Mouse (Mus musculus) mouse embryonic stem cell (cell line): ENCODE data around the gene Lhfp.

Experiments
- in situ Hi-C, 2 experiments: fragments of 300-500 bp; cut with MboI; formaldehyde crosslinking; loops; 1 replicate in 1 of 2; 3 replicates in 1 of 2; pipeline ENCODE4 v1.14.3; 2019 to 2020; ENCODE audit warnings: low sequenced_read_pairs in 2 of 2, low pct_unique_long_range_greater_than_20kb in 1 of 2, mixed read lengths in 1 of 2; ENCODE audit not compliant: unreplicated experiment in 1 of 2

Lhfp gene

DNA sequence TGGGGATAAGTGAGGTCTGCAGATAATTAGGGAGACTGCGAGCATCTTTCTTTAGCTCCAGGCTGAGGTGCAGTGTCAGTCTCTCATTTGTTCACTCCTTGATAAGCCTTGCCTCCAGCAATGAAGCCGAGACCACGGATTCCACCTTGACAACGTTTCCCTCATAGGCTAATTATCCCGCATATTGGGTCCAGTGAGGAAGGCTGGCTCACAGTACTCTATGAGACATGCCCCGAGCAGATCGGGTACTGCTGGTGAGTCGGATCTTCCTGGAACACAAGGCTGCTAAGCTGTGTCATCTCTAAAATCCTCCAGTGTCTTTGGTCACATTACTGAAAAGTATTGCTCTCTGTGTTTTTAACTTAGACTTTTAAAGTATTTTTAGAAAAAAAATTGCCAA is 158.8 kb downstream of the Lhfp start:
- in situ Hi-C loops = no loop called here

DNA sequence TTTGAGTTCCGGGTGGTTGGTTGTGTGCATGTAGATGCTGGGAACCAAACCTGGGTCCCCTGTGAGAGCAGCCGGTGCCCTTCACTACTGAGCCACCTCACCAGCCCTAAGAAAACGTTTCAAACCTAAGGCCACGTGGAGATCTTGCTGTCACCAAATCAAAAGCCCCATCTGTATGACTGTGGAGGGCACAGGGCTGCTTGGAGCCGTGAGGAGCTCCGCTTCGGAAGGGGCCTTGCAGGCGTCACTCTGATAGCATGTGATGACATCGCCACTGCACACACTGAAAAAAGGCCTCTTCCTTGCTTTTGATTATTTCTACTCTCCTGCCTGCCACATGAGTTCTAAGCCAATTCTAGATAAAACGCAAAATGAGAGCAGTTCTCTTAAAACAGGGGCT is 159.5 kb downstream of the Lhfp start:
- in situ Hi-C loops = no loop called here

DNA sequence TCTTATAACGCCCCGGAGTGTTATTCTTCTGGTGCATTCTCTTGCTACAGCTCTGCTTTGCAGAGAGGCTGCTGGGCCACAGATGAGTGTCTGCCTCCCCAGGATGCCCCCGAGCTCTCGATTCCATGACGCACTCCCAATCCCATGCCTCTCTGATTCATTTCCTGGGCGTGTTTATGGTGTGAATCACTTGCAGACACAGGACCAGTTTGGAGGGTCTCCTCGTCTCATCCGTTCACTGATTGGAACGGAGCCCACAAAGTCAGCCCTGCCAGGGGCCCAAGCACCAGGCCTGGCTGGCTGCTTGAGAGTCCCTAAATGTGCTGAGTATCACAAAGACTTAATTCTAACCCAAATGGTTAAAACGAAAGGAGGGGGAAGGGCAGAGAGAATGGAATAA is 160.3 kb downstream of the Lhfp start:
- in situ Hi-C loops = no loop called here

DNA sequence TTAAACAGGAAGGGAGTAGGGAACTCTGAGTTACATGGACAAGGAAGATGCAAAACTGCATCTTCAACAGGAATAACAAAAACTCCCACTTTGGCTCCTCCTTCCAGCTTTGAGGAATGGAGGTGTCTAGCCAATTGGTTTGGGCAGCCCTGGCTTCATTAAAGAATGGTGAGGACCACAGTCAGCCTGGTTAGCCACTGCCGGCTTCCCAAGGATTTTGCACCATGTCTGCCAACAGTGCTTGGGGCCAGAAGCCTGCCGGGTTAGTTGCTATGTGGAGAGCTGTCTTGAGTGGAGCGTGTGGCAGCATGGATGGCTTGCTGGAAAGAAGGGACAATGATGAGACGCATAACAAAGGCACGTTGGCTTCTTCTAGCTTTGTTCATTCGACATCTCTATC is 160.9 kb downstream of the Lhfp start:
- in situ Hi-C loops = no loop called here

DNA sequence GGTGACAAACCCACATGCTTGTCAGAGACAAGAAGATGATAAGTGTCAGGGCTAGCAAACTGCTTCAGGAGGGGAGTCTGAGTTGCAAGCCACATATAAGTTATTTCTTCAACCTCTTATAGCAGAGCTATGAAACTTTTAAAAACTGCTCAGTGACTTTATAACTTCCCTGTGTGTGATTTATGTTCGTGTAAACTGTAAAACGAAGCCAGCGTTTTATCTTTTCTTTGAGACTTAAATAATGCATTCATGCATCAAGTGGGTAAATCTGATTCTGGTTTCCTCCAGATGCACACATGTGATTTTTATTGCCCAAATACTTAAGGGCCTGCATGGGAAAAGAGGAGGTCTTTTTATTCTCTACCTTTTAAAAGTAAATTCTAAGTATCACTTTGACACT is 161.4 kb downstream of the Lhfp start:
- in situ Hi-C loops = no loop called here

DNA sequence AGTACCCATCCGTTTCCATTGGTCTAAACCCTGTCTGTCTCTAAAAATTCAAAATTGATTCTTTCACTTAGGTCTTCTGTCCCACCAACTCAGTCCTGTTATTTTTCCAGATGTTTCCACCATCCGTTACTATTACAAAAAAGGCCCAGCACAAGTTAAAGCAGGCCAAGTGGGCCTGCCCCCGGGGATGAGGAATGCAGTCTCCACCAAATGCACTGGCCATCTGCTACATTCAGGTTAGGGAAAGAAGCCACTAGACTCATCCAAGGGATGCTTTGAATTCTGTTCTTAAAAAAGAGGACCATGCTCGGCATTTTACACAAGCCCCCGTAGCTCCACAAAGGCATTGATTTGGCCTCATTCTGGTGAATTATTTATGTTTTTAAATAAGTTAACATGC is 162.3 kb downstream of the Lhfp start:
- in situ Hi-C loops = no loop called here

DNA sequence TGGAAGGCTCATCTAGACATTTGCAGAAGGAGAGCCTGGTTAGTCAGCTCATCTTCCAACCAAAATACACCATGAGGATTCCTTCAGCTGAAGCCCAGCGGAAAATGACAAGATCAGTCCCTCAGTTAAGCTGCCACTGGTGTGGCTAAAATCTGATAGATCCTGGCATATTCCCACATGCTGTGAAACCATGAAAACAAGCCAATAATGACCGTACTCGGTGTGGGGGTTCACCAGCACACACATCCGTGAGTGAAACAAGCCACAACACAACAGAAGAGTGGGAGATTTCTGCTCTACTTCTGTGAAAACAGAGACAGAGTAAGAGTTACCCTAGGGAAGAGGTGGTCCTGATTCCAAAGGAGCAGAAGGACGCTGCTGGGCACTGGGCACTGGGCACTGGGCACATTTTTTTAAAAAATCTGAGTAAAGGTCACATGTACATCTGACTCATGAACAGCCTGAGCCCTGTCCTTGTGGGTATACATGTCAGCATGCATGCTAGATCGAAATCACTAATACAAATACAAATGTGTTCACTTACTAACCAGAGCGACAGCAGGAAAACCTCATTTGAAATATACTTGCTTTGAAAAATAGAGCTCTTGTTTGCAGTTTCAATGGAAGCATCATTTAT is 163.1 kb downstream of the Lhfp start:
- in situ Hi-C loops = no loop called here

DNA sequence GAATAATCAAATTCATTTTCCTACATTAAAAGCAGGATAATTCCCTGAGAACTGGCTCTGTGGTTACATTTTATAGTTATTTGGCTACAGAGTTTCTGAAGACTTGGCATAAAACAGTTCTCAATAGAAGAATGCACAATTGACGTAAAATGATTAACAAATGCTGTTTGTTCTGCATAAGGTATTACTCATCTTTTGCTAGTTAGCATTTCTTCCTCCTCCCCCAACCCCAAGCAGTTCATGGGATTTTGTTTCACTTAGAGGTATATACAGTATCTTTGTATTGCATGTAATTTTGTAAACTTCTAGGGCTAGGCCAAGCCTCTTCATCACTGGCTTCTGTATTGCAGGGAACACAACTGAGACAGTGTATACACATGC is 163.6 kb downstream of the Lhfp start:
- in situ Hi-C loops = no loop called here

DNA sequence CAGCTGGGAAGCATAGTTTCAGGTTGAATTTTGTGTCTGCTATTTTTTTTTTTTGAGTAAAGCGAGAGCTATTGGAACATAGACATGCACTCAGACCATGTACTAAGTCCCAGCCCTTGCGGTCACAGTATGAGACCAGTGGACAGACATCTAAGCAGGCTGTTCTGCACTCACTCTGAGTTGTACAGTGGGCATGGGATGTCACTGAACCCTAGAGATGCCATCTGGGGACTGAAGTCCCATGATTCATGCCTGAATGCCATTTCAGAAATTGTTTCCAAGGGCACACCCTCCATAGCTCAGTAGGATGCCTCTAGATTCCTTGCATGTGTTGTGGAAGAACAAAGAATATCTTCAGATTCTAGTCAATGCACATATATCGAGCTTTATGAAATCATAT is 164.4 kb downstream of the Lhfp start:
- in situ Hi-C loops = no loop called here

DNA sequence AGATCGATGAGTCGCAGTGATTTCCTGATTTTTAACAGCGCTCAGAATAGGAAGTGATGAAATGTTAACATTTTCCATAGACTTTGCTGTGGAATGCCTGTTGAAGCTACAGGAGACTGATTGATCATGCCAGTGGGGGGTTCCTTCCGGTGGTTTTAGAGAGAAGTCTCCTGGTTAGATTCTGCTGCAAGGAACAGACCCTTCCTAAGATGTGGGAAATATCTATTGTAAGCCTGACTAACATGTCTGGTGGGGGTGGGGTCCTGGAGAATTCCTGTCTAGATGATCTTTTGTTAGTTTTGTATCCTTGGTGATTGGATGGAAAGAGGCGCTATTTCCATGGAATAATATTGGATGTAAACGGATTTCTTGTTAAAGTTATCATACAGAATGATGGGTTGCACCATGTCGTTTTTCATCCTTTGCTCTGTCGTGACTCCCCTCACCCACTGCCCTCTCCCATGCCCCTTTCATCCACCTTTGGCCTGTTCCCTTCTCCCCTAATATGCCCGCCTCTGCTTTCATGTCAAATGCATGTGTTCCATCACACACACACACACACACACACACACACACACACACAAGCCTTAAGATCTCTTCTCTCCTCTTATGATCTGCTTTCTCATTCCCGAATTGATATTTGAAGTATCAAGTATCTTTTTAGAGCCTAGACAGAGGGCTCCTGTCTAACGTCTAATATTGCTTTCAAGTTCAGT is 165.3 kb downstream of the Lhfp start:
- in situ Hi-C loops = no loop called here

DNA sequence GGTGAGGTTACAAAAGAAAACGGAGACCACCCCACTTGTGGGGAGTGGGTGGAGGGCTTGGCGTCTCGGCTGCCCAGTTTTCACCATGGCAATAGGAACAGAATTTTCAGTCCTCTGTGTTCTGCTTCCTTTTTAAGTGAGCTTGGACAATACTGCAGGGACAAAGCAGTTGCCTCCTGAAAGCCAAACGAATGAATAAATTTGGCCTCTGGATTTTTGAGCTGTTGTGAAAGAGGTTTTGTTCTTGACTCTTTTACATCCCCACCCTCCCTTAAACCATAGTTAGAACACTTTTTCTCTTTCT is 165.8 kb downstream of the Lhfp start:
- in situ Hi-C loops = no loop called here

DNA sequence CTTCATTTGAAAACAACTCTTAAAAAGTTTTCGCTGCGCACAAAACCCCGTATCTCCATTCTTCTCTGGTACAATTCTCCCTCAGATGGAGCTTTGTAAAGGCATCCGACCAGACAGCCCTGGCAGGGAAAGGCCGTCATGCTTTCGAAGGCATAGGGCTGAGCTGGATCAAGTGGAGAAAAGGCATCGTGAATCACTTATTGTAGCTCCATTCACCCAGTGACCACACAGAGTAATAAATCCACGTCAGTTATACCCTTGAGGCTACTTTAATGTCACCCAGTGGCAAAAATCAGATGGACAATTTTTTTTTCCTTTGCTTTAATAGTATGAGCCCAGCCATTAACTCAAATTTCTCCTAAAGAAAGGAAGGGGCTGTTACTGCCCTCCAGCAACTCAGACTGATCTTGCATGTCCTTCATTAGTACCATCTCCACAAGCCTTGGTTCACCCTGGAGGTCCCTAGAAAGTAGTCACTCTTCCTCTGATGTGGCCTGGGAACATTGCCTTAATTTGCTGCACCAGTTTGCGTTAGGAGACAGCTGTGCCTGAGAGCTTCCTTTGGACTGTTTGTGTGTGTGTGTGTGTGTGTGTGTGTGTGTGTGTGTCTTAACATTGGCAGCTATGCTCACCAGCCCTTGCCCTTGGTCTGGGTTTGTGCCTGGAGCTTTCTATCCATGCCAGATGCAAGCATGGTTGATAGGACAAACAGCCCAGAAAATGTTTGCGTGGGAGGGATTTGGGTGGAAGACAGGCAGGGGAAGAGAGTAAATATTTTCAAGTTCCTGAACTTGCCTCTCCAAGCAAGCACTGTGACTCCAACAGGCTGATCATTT is 169.6 kb downstream of the Lhfp start:
- in situ Hi-C loops = no loop called here

DNA sequence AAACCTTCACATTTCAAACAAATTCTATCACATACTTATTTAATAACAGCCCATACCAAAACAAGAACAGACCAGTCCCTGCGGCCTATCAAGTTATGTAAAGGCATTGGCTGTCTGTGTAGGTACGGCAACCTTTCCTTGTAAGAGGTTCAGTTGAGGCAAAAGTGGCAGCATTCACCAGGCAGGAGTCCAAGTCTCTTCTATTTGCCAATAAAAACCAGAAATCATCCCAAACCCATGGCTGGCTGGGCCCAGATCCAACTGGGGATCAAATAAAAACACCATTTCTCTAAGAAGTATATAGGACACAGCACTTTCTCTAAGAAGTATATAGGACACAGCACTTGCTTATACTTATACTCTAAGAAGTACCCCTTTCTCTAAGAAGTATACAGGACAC is 171.3 kb downstream of the Lhfp start:
- in situ Hi-C loops = no loop called here

DNA sequence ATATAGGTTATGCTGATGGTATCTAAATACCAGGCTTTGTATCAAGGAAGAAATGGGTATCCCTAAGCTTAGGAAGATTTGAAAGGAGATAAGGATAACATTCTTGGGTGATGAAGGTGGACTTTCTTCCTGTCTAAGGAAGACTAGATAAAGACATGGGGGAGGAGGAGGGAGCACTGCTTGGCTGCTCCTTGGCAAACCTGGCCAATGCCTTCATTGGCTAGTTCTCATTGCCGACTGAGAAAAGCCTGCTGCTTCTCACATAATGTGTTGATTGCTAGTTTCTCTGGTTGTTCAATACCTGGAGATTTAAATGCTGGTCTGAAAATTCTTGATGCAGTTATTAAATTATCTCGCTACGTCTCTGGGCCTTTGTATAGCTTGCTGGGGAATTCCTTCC is 172.0 kb downstream of the Lhfp start:
- in situ Hi-C loops = no loop called here

DNA sequence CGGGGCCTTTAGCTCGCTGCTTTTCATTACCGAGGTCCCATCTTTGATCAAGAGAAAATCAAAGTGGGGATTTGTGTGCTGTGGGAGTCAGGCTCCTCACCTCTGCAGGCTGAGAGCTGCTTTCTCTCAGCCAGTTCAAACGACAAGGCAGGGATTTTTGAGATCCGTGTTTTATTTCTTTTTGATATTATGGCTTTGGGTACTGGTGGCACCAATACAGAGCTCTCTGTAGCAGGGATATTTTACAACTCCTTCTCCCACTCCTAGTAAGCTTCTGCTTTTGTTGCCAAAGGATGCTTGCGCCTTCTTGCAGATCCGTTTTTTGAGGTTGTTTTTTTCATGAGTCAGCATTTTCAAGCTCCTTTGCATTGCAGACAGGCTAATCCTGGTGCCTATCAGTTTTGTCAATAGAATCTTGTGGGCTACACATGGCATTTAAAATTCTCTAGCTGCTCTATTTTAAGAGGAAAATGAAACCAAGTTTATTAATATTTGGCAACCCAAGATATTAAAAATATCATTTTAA is 172.5 kb downstream of the Lhfp start:
- in situ Hi-C loops = no loop called here

DNA sequence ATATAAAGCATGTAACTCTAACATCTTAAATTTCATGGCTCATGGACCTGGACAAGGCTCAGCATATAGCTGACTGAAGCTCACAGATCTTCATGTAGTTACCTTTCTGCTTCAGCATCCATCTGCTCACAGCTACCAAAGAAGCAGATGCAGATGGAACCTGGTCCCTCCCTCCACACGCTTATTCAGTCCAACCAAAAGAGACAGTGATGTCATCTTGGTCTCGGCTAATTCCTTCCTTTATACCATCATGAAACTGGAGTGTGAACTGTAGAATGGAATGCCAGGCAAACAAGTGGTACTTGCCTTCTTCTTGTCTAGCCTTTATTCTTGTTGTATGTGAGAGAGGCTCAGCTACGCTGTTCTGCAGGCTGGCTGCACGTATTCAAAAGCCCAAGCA is 173.1 kb downstream of the Lhfp start:
- in situ Hi-C loops = no loop called here

DNA sequence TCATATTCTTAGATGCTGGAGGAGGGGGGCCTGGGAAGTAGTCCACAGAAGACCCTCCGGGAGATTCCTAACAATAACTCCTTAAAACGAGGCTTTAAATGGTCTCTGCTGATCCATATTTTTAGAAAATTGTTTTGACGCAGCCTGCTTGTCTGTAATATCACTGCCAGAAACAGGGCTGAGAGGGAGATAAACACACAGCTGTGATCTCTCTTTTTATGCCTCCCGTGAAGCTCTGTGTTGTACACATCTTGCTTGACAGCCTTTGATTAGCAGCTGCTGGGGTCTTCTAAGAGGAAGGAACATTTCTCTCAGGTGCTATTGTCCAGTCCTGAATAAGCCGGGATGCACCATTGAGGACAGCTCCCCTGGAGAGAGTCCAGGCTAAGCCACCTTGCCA is 176.4 kb downstream of the Lhfp start:
- in situ Hi-C loops = no loop called here

DNA sequence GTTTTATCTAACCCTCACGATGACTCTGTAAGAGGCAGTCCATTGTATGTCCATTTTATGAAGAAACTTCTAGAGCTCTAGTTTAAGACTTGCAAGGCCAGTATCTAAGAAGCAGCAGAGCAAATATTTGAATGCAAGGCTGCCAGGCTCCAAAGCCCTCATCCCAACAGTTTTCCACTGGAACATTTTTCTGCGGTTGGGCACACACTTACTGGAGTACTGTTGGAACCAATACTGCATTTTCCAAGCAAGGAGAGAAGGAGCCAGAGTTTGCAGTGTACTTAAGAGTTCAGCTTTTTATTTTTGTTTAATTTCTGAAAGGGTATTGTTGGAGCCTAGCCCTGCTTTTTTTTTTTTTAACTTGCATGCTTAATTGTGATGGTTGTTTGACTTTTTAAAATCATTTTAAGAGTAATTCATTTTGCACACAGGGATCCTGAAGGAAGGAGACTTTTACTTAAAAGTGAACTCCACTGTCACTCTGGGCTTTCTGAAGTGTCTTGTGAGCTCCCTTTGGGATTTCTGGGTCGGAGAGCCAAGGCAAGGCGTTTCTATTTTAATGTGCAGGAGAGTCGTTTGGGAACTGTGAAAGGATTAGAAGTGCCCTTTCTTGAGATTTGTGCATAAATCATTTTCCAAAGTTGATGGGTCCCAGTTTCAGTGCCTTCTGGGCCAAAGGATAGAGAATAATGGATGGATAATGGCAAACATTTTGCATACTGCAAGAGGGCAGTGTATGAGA is 180.4 kb downstream of the Lhfp start:
- in situ Hi-C loops = no loop called here

DNA sequence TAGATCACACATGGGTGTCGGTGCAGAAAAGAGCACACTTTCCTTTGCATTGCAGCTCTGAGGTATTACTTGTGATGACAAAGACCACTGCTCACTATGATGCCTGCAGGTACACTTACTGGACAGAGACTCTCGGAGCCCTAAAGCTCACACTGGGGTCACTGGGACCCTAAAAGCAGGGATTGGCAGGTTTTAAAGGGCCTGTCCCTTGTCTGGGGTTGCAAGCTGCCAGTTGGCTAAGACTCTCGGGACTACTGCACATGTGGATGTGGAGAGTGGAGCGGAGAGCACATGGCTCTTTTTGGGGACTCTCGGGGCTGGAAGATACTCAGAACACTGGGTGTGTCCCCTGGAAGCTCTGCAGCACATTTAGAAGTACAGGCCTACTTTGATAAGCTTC is 182.8 kb downstream of the Lhfp start:
- in situ Hi-C loops = no loop called here
